Mouse (Mus musculus) adrenal gland, postnatal 36 days (tissue): ENCODE results near the gene Pax7. TPM values are rescaled to one million over a fixed set of nuclear protein-coding genes. Genes with fewer than 3 reads are reported as not detected.

Source experiments
- DNase-seq, 2 experiments: peaks; one replicate each; pipeline ENCODE4 v3.0.0; 2021; ENCODE audit warnings: mixed read lengths in 1 of 2
- total RNA-seq, 2 experiments: library from RNA; stranded (reverse); gene quantifications; 2 replicates each; pipeline ENCODE4 v1.2.3; 2021

Gene Pax7
- total RNA-seq, 2 experiments from 2014 or later, result not detected

DNA sequence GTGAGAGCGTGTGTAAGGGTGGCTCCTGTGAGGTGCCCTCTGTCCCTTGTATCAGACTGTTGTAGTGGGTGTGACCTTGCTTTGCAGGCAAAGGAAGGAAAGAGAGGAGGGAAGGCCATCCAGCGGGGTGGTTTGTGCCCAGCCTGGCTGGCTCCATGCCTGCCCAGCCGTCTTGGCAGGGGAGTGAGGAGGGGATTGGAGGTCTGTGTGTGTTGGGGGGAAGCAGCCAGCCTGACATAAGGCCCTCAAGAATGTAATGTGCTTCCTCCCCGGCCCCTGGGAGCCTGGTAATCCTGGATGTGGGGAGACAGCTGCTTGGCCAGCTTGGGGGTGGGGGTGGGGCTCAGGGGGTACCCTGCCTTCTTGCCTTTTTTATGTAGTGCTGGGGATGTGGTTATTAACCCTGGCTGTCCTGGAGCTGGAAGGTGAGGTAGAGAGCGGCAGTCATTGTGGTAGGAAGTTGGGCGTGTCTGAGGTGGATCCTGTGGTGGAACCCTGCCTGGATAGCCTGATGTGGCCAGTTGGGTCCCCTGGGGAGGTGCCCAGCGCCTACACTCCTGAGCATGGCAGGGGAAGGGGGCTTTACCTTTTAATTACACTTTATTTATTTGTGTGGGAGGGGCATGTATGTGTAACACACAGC, 143.6 kb downstream of the Pax7 start:
- peak; percentile 22 to 32 for DNase-seq

DNA sequence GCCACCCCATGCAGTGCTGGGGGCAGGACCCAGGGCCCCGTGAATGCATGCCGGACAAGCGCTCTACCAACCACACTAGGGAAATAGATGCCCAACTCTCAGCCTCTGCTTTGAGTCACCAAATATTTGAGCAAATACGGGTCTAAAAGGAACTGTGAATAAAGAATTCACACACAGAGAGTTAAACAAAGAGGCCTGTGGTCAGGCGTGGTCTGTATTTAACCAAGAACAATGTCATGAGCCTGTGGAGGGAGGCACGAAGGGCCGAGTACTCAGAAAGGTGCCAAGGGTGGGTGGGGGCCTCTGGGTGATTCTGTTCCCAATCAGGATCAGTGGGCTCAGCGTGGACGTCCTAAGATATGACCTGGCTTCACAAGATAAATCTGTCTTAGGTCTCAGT, 145.3 kb downstream of the Pax7 start:
- no peak for DNase-seq

Other genes with a start within 250 kb of the Pax7 start
- not detected for gene Gm21969, start 230.3 kb downstream of the Pax7 start, total RNA-seq
- gene Aldh4a1, start 210.7 kb downstream of the Pax7 start, total RNA-seq, result 100 to 1,000 TPM in 1 of 2 experiments, 10 to 100 TPM in 1; 57.8 to 136 TPM
- gene Tas1r2, start 180.0 kb downstream of the Pax7 start, total RNA-seq, result not detected
- gene Klhdc7a, start 134.5 kb upstream of the Pax7 start, total RNA-seq, result 10 to 100 TPM; 12.5 to 16.8 TPM